Mouse (Mus musculus) adrenal gland, postnatal 25 days (tissue): ENCODE measurements around the gene Ank3. TPM values are rescaled to one million over a fixed set of nuclear protein-coding genes. Genes with fewer than 3 reads are reported as not detected.

ENCODE experiments used
- DNase-seq: peaks from one replicate; pipeline ENCODE4 v3.0.0; 2021; ENCODE audit warnings: mixed read lengths
- total RNA-seq: library from RNA; stranded (reverse); gene quantifications from 2 replicates; pipeline ENCODE4 v1.2.3, GENCODE M21; 2021

Gene Ank3
- total RNA-seq, 1 experiment from 2014 or later, result 18.2 TPM

GRCm38 (mm10) chr10:69478831-69479230 lies 80.3 kb downstream of the Ank3 start:
- DNase-seq, result no peak

- DNase-seq, result no peak
Observed at GRCm38 (mm10) chr10:69485191-69485786, 86.7 kb downstream of the Ank3 start.

GRCm38 (mm10) chr10:69490182-69490581 lies 91.6 kb downstream of the Ank3 start:
- no peak for DNase-seq

- no peak for DNase-seq
Observed at GRCm38 (mm10) chr10:69491975-69492374, 93.4 kb downstream of the Ank3 start.

- DNase-seq, result no peak
Observed at GRCm38 (mm10) chr10:69497382-69497781, 98.8 kb downstream of the Ank3 start.

GRCm38 (mm10) chr10:69500171-69500860 lies 101.7 kb downstream of the Ank3 start:
- DNase-seq, result no peak

GRCm38 (mm10) chr10:69503791-69504190 lies 105.2 kb downstream of the Ank3 start:
- DNase-seq, result no peak

- no peak for DNase-seq
Observed at GRCm38 (mm10) chr10:69507719-69508118, 109.1 kb downstream of the Ank3 start.

- DNase-seq, result no peak
Observed at GRCm38 (mm10) chr10:69510392-69510791, 111.8 kb downstream of the Ank3 start.

GRCm38 (mm10) chr10:69511234-69511633 lies 112.7 kb downstream of the Ank3 start:
- no peak for DNase-seq

- DNase-seq, result no peak
Observed at GRCm38 (mm10) chr10:69521977-69522376, 123.4 kb downstream of the Ank3 start.

- peak; percentile 33 for DNase-seq
Observed at GRCm38 (mm10) chr10:69523202-69523601, 124.6 kb downstream of the Ank3 start.

GRCm38 (mm10) chr10:69527318-69527717 lies 128.7 kb downstream of the Ank3 start:
- DNase-seq, result no peak

- no peak for DNase-seq
Observed at GRCm38 (mm10) chr10:69528746-69529145, 130.2 kb downstream of the Ank3 start.

GRCm38 (mm10) chr10:69530326-69530725 lies 131.8 kb downstream of the Ank3 start:
- DNase-seq, result no peak

- no peak for DNase-seq
Observed at GRCm38 (mm10) chr10:69531569-69531968, 133.0 kb downstream of the Ank3 start.

GRCm38 (mm10) chr10:69532169-69532730 lies 133.7 kb downstream of the Ank3 start:
- DNase-seq, result no peak

- DNase-seq, result peak; percentile 37
Observed at GRCm38 (mm10) chr10:69533505-69534388, 135.2 kb downstream of the Ank3 start.

GRCm38 (mm10) chr10:69534716-69535115 lies 136.1 kb downstream of the Ank3 start:
- no peak for DNase-seq

- DNase-seq, result no peak
Observed at GRCm38 (mm10) chr10:69535123-69535930, 136.8 kb downstream of the Ank3 start.

- DNase-seq, result no peak
Observed at GRCm38 (mm10) chr10:69535931-69536200, 137.3 kb downstream of the Ank3 start.
